Mouse (Mus musculus) lung, postnatal 10 days (tissue): Measurements from ENCODE around the gene Anks1.
A peak's percentile ranks its signal among the peaks of the same experiment; 100 is the strongest.

Source experiments
- DNase-seq: peaks from one replicate; pipeline ENCODE4 v3.0.0; 2021

Anks1 gene

DNA sequence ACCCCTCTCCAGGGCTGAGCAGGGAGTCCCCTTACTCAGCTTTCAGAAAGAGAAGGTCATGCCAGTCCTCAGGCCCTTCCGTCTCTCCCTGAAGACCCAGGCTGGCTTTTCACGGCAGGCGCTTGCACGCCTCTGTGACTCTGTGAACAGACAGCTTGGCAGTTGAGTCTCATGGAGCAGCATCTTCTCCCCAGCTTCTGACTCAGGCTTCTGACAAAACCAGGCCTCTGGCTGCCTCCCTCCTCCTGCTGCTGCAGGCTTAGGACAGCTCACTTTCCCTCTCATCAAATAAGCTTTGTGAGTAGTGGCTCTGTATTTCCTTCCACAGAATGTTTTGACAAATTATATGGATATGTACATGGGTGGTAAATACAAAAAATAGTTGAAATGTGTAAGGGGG is 91.3 kb downstream of the Anks1 start:
- DNase-seq = no peak

DNA sequence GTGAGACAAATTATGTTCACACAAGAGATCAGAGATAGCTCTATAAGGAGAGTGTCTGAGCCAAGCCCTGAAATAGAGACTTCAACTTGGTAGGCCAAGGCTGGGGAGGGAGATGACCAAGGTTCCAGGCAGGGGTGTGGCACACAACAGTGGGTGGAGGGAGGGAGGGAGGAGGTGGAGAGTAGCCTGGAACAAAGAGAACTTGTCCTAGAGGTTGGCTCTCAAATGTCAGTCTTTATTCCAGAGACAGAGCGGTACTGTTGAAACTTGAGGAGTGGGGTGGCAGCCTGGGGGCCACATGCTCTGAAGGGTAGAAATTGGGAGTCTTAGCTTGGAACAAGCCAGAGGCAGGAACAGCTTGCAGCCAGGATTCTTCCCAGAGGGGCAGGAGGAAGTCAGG is 91.7 kb downstream of the Anks1 start:
- DNase-seq = no peak

DNA sequence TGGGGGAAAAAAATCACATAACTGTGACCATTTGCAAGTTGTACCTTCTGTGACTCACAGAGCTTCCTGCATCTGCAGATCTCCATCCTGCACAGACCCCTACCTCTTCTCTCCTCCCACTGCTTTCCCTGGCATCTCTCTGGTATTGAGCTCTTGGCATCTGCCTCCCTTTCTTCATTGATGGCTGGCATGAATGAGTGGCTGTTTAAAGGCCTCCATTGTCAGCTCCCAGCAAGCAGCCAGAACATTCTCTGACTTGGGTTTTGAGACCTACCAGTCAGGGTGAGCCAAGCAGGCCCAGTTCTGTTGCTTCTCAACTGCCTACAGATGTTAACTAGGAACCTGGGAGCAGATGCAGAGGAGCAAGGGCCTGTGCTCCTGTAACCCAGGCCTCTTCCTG is 96.3 kb downstream of the Anks1 start:
- no peak for DNase-seq

DNA sequence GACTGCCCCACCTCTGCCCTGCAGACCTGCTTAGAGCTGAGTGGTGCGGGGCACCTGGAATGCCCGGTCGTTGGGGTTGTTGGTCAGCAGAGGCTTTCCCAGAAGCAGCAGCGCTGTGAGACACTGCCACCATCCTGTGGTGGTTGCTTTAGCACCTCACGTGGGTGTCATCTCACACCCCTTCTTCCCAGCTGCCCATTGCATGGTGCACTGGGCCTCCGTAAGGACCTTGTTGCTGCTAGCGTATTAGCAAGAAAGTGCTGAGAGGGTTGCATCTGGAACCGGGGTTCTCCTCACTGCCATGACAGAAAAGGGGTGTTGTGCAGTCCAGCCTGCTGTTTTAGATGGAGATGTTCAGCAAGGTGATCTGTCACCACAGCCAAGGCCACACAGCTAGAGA is 97.1 kb downstream of the Anks1 start:
- no peak for DNase-seq

DNA sequence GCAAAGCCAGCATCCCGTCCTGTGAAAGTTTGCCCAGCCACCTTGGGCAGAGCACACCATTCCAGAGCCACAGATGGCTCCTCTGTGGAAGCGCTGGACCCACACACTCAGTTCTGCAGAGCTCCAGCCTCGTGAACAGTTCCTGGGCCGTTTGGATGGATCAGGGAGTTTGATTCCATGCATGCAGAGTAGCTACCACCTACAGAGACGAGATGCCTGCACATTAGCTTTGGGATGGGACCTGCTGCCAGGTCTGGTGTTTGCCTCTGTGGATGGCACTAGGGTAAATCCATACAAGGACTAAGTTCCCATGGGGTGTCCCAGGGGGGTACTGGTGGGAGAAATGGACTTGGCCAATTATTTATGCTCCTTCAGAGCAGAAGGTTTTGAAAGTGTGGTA is 97.5 kb downstream of the Anks1 start:
- no peak for DNase-seq

DNA sequence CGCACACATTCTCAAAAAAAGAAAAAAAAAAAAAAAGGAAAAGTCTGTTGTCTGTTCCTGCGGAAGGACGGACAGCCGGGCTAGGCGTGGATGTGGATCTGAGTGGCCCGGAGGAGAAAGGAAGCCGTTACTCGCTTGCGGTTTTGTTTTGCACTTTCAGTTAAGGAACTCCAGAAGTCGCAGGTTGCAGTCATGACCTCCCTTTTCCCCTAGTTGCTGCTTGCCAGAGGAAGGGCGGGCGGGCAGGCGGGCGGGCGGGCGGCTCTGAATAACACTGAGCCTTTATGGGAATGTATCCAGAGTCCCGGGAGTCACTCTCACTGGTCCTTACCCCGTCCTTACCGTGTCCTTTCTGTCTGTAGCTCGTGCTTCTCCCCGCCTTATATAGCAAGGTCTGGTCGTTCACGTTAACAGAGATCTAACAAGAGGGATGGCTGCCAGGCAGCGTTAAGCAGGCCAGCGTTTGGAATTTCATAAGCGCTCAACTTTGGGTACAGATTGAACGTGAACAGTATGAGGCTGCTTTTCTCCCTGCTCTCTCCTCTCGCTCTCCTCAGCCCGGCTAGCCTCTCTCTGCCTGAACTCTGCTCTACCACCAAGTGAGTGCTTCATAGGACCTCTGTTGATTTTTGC is 98.2 kb downstream of the Anks1 start:
- DNase-seq = peak; percentile 81

DNA sequence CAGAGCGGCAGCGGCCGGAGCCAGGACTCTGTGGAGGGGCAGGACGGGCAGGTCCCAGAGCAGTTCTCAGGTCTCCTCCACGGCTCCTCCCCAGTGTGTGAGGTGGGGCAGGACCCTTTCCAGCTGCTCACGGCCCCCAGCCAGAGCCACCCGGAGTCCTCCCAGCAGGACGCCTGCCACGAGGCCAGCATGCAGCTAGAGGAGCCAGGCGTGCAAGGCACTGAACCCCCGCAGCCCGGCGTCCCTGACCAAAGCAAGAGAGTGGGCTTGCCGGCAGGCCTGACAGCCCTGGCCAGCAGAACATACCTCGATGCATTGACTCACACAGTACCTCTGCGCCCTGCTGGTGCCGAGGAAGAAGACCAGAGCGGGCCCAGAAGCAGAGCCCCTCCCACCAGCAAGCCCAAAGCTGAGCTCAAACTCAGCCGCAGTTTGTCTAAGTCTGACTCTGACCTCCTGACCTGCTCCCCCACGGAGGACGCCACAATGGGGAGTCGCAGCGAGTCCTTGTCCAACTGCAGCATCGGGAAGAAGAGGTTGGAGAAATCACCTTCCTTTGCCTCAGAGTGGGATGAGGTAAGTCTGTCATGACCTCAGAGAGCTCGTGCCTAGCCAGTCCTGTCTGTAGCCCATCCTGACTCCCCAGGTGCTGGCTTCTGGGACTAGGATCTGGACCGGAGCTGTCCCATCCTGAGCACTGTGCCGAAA is 98.9 kb downstream of the Anks1 start:
- peak; percentile 83 for DNase-seq

DNA sequence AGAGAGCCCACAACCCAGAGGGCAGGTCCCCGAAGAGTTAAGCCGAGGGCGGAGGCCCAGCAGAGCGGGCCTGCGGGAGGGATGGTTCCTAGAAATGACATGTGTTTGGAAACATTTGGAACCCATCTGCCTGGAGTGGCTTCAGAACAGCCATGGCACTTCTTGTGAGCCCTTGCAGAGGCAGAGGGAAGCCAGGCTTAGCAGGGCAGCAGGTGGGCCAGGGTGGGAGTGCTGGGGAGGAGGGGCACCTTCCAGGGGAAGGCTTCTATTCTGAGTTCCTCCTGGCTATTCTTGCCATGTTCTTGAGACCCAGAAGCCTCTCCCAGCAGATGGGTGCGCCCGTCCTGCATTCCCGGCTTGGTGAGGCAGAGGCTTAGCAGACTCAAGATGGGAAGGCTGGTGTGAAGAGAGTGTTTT is 99.5 kb downstream of the Anks1 start:
- DNase-seq = no peak

DNA sequence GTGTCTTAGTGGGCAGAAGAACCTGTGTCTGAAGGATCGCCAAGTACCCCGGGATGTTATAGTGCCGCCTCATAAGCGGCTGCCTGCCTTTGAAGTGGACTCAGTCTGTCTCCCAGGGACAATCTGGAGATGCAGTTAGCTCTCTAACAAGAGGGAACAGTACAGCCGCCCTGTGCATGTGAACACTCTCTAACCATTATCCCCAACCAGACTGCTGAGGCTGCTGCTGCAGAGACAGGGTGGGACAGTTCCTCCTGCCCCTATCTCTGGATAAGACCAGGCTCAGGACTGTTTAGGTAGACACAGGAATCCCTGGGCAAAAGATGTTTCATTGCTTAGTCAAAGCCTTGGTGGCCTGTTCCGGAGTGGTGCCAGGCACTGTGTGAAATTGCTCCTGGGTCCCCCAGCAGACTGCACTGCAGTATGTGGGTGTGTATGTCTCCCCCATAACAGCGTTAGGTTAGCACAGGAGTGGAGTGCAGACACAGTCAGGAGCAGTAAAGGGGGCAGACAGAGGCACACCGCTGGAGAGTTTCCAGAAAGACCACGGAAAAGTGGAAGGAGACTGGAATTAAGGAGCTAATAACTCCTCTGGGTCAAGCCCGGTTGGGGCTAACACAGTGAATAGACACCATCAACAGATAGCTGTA is 100.1 kb downstream of the Anks1 start:
- no peak for DNase-seq

DNA sequence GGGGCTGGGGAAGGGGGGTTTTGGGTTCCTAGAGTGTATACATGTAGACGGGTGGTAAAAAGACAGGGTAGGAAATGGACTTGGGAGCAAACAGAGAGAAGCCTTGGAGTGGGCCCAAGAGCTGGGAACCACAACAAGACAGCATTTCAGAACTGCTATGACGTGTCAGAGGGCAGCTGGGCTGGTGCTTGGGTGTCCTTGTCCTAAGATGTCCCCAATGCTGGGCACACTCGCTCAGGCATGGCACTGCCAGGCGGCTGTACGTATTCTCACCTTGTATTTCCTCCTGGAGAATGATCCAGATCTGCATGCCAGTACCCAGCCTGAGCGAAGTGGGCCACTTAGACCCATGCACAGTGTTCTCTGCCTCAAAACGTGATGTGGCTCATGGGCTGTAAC is 100.6 kb downstream of the Anks1 start:
- DNase-seq = no peak

DNA sequence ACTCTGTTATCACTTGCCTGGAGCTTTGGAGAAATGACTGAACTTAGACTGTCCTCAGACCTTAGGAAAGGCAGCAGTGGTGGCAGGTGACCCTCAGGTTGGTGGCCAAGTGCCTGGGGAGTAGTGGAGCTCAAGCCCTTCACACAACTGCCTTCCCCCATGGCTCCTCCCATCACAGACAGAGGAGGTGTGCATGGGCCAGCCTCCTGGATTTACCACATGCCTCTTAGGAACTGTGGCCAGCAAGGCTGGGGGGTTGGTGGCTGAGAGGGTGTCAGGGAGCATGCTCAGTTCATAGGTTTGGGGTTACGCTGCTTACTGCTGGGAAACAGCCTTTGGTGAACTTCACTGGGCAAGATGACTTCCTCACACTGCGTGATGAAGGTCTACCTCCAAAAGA is 101.8 kb downstream of the Anks1 start:
- no peak for DNase-seq

DNA sequence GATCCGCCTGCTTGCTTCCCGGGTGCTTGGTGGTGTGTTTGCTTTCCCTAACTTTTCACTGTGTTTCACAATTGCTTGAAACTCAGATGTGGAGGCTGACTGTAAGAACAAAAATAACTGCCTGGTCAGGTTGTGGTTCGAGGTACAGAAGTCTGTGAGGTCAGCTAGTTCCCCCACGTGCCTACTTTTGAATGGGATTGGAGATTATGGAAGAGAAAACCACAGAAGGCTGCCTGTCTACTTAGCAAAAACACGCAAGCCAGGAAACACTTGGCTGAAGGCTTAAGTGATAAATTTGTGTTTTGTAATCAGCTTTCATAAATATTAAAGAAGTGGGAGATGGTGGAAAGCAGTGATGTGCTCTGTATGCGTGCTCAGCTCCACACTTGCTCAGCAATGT is 103.7 kb downstream of the Anks1 start:
- DNase-seq = no peak

DNA sequence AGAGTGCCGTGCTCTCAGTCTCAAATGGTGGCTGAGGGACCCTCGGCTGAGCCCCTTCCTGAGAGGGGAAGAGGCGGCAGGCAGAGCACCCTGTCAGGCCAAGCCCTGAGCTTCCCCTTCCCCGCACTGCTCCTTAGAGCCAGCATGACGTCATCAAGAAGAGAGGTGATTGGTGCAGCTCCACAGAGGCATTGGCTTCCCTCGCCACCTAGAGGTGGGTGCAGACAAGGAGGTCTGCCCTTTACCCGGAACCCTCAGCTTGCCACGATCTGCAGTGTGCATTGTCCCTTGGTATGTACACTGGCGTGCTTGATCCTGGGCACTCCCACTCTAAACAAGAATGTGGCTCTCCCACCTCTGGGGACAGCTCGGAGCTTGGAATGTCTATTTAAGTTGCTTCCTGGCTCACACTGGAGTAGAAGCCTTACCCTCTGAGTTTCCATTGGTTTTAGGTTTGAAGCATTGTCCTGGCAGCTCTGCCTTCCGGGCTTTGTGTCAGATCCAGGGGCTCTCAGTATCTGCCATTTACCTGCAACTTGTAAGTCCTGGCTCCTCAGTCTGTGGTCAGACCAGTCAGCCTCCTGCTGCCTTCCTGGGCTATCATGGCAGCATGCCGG is 104.3 kb downstream of the Anks1 start:
- peak; percentile 89 for DNase-seq

DNA sequence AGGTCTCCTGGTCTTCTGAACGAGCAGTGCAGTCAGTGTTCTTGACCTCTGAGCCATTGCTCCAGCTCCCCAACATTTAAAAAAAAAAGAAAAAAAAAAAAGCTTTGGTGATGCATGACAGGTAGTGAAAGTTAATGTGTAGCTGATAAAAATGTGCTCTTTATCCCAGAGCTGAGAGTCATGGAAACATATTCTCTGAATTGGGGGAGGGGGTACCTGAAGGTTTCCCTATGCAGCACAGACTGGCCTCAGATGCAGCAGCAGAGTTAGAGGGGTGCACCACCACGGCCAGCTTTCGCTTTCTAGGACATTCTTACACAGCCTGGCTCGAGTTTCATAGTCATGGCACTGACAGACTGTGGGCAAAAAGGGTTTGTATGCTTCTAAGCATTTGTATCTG is 105.3 kb downstream of the Anks1 start:
- no peak for DNase-seq

DNA sequence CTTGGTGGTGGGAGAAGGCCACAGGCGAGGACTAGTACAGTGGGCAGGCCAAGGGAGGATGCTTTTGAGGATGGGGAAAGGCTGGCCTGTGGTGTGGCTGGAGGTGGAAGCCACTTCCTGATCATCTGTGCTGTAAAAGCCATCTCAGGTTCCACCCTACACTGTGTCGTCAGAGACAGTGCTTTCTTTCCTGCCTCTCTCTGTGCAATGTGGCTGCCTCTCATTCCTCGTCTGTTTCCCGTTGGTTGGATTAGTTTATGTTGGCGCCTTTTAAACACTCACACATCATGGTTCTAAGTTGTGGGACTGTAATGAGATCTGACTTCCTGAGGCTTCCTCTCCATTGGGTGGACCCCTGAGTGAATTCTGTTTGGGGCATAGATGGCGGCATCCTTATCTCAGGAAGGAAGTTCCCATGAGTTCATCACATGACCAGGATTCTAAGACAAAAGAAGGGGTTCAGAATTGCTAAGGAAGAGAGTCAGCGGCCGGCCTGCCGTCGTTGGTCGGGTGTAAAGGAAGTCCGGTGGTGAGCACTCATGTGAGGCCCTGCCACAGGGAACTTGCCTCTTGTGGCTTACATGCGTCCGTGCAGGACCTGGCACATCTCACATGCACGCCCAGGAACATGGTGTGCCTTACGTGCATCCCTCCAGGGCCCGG is 106.1 kb downstream of the Anks1 start:
- DNase-seq = peak; percentile 78

DNA sequence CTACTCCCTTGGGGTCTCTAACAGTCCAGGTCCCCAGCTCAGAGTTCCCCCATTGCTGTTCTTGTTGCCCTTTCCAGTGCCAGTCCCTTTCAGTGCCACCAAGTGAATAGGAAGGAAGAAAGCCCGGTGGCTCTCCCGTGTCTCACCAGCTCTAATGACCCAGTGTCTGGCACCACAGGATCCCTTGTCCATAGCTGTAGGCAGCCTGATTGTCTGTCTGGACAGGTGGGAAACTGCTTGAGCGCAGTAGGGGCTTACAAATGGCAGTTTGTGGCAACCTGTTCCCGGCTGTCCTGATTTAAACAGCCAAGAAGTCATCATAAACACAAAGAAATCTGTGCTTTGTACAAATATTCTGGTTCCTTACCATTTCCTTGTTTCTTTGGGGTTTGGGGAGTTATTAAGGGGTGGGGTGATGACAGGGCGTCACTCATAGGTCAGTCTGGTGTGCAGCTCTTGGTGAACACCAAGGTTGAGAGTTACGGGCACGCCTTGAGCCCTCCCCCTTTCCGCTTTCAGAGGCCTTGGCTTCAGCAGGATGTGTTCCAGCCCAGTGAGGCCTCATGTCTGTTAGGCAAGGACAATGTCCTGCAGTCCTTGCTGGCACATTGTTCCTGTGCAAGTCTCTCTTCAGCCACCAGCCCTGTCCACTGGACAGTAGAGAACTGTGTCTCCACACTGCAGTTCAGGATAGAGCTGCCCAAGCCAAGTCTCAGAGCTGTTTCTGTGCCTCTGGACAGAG is 107.1 kb downstream of the Anks1 start:
- peak; percentile 84 for DNase-seq

DNA sequence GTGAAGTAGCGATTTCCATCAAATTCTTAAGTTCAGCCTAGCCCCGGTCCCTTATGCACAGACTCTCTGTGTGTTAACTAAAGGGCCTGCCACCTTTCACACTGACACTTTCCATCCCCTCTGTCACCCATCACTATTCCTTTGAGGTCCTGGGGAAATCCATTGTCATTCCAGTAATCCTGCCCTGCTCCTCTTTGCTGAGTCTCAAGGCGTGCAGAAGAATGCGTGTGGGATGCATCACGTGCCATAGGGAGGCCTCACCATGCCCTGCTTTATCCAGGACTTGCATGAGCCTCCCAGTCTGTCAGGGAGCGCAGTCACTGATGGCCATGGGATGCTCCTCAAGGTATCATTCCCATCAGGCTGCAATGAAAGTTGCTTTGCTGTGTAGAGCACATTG is 109.2 kb downstream of the Anks1 start:
- DNase-seq = no peak

DNA sequence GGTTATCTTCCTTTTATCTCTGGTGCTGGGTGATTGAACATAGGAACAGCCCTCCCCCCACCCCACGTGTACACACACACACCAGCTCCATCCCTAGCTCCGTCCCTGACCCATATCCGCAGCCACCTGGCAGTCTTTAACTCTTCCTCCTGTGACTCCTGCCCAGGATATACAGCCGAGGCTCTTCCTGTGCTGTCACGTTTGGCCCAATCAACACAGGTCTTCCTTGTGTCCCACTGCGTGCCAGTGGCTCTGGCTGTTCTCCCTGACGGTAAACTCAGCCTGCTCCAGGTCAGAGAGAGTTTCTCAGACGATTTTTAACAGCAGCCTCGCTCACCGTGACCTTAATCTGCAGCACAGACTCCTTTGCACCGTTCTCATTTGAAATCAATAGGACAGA is 109.7 kb downstream of the Anks1 start:
- DNase-seq = no peak

DNA sequence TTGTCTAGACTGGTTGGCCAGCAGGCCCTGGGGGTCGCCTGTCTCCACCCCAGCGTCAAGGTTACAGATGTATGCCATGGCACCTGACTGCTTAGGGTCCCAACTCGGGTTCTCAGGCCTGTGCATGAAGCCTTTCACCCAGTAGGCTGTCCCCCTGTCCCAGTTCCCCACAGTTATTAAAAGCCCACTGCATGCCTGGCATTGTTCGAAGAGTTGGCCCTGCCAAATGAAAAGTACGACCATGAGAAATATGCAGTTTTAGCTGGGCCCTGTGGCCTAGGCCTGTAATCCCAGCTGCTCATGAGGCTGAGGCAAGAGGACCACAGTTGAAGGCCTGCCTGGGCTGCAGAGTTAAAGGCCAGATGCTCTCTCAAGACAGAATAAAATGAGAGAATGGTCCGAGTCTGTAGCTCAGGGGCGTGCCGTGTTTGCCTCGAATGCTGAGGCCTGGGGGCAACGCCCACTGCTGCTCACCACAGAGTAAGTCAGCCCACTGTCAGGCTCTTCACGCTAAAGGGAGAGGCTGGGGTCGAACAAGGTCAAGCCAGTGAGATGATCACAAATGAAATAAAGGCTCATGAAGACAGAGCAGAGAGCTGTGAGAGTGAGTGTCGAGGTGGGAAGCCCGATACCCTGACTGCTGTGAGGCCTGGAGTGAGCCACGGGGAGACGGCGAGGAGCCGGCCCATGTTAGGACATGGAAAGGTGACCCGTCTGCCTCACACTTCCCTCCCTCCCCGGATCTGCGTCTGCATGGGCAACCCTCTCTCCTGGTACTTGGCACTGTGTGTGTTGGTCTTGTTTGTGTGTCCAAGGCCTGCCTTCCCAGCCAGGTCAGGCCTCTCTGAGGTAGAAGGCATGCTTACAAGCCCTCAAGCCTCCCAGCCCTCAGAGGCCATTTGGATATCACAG is 110.9 kb downstream of the Anks1 start:
- DNase-seq = no peak

DNA sequence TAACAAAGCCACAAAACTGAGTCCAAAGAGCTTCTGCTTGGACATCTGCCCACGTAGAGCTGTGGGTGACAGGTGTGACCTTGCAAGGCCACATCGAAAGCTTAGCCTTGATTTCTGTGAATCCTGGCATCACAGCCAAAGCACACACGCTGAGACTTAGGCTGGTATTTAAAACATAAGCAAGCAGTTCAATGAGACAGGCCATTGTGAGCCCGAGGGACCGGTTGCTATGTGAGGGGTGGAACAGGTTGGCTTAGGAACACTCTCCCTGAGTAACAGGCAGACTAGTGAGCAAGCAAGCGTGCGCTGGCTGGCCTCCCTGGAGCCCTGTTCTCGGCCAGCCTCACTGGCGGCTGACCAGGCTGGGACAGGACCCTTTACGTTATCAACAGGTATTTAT is 112.8 kb downstream of the Anks1 start:
- no peak for DNase-seq

DNA sequence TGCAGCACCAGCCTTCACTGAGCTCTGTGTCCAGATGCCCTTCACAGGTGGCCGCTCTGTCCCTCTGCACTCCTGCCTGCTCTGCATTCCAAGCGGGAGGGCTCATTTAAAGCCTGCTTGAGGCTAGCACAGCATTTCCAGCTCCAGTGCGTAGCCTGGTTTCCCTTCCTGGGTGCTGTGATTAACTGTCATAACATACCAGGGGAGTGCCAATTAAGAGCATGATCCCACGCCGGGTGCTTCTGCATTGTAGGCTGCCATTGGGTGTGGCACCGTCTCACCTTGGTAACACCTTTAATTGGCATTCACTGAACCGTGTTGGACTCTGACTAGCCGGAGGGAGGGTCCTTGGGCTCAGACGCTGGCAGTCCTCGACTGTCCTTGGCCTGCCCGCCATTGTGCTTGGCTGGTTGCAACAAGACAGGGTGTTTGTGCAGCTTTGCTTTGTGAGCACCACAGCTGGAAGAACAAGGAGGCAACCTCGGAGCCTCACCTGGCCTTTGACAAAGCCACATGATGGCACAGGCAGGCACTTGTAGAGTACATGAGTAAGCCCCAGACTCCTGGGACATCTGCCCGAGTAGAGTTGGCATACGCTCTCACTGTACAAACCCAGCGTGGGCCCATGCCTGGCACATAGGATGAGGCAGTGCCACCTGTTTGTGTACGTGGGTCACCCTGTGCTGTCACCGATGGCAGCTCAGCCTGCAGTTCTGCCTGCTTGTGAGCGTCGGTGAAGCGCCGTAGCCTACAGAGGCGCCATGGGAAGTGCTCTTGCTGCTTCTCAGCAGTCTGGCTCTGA is 113.9 kb downstream of the Anks1 start:
- no peak for DNase-seq
